Mouse (Mus musculus): ENCODE measurements around the gene Morn1.

GRCm38 (mm10) chr4:155107886-155108285 lies 21.5 kb downstream of the Morn1 start:
- TF ChIP-seq CTCF (conservative IDR thresholded peaks at IDR 0.05 in 1 of 2, IDR thresholded peaks at IDR 0.05 in 1 of 2; ENCODE audit: low read depth in 2 of 2, low read length in 2 of 2) (no peak), BHLHE40 (IDR thresholded peaks at IDR 0.05; ENCODE audit: low read depth, low read length) (no peak), ZC3H11A (IDR thresholded peaks at IDR 0.05; ENCODE audit: low read depth, low read length) (no peak), USF2 (conservative IDR thresholded peaks at IDR 0.05; ENCODE audit: low read depth, low read length) (no peak), ZKSCAN1 (IDR thresholded peaks at IDR 0.05; ENCODE audit: borderline replicate concordance, low read depth, low read length) (no peak), ELF1 (IDR thresholded peaks at IDR 0.05; ENCODE audit: low read depth, low read length) (no peak), POLR2A (IDR thresholded peaks at IDR 0.05; ENCODE audit: low read depth, low read length) (no peak), CHD1 (IDR thresholded peaks at IDR 0.05; ENCODE audit: low read depth, low read length) (no peak), E2F4 (IDR thresholded peaks at IDR 0.05; ENCODE audit: insufficient replicate concordance, low read depth, low read length) (no peak), CHD2 (IDR thresholded peaks at IDR 0.05; ENCODE audit: low read length) (no peak)

Data from CH12.LX (cell line).